Mouse (Mus musculus) midbrain, embryonic 12.5 days (tissue): ENCODE data around the gene Suv39h2. TPM values are rescaled to one million over a fixed set of nuclear protein-coding genes. Genes with fewer than 3 reads are reported as not detected.
A peak's percentile ranks its signal among the peaks of the same experiment; 100 is the strongest.

Experiments
- ATAC-seq: fragments of 200-750 bp; cut with Nextera tagmentation; 2 replicates; pipeline ENCODE4 v1.8.0; 2017; ENCODE audit warnings: low read depth, moderate TSS enrichment, moderate library complexity; ENCODE audit not compliant: low FRiP score
- H3K27ac ChIP-seq: fragments of 300-500 bp; sonication (generic); replicated peaks from 2 replicates; pipeline ENCODE4 v1.5.1; 2016; ENCODE audit warnings: mild to moderate bottlenecking
- H3K27me3 ChIP-seq: fragments of 300-500 bp; sonication (generic); 2 replicates; pipeline ENCODE4 v1.6.1; 2016; ENCODE audit warnings: mild to moderate bottlenecking
- H3K36me3 ChIP-seq: fragments of 300-500 bp; sonication (generic); 2 replicates; pipeline ENCODE4 v1.6.1; 2016
- H3K4me1 ChIP-seq: fragments of 300-500 bp; sonication (generic); 2 replicates; pipeline ENCODE4 v1.6.1; 2016
- H3K4me2 ChIP-seq: fragments of 300-500 bp; sonication (generic); replicated peaks from 2 replicates; pipeline ENCODE4 v1.6.1; 2016; ENCODE audit warnings: mild to moderate bottlenecking, moderate library complexity
- H3K4me3 ChIP-seq: fragments of 300-500 bp; sonication (generic); 2 replicates; pipeline ENCODE4 v1.5.1; 2016; ENCODE audit warnings: mild to moderate bottlenecking
- H3K9ac ChIP-seq: fragments of 300-500 bp; sonication (generic); replicated peaks from 2 replicates; pipeline ENCODE4 v1.6.1; 2016; ENCODE audit warnings: mild to moderate bottlenecking, moderate library complexity
- H3K9me3 ChIP-seq: fragments of 300-500 bp; sonication (generic); 2 replicates; pipeline ENCODE4 v1.6.1; 2016; ENCODE audit warnings: mild to moderate bottlenecking
- WGBS: fragments of 180-500 bp; shearing (Covaris S2); methylation state at CpG from one replicate; pipeline ENCODE4 v1.1.7; 2016; 5-methylcytosine and 5-hydroxymethylcytosine counted together
- polyA plus RNA-seq: library from polyadenylated mRNA; unstranded; fragments of >200 nt; fragmentation: Nextera tagmentation; extraction: Ambion mirVana; gene quantifications from 2 replicates; pipeline ENCODE4 v1.2.1, GENCODE M21; 2016

Gene Suv39h2
- polyA plus RNA-seq, 1 experiment from 2014 or later: 31.7 TPM

GRCm38 (mm10) chr2:3418883-3419431 lies 55.9 kb downstream of the Suv39h2 start:
- Histone ChIP-seq H3K36me3 (no peaks in the 10 kb centered on the region), H3K9me3 (no peaks in the 10 kb centered on the region), H3K4me1 (peaks cover 12% of the 10 kb centered on the region), H3K27ac (no peak overlapping the region), H3K9ac (no peak overlapping the region; the same call in 1 of the 2 replicates), H3K27me3 (peaks cover 24% of the 10 kb centered on the region), H3K4me3 (peak overlapping the region; percentile 46), H3K4me2 (peak overlapping the region; percentile 63)
- WGBS: 2% methylated on average over 38 of the region's 38 CpGs
- peak; percentile 94 for ATAC-seq

- peaks cover 8% of the 10 kb centered on the region for H3K4me1 ChIP-seq
- H3K9ac ChIP-seq: no peak overlapping the region
- H3K4me3 ChIP-seq: no peak overlapping the region
- no peak overlapping the region for H3K27ac ChIP-seq
- no peaks in the 10 kb centered on the region for H3K9me3 ChIP-seq
- no peak overlapping the region for H3K4me2 ChIP-seq
- H3K36me3 ChIP-seq: no peaks in the 10 kb centered on the region
- peaks cover 24% of the 10 kb centered on the region for H3K27me3 ChIP-seq
- 69% methylated on average over 1 of the region's 1 CpGs for WGBS
- ATAC-seq: no peak
Measured at GRCm38 (mm10) chr2:3415676-3416075, 59.2 kb downstream of the Suv39h2 start.

- no peaks in the 10 kb centered on the region for H3K4me1 ChIP-seq
- 40% methylated on average over 4 of the region's 4 CpGs for WGBS
- ATAC-seq: no peak
- no peaks in the 10 kb centered on the region for H3K9me3 ChIP-seq
- peaks cover 24% of the 10 kb centered on the region for H3K27me3 ChIP-seq
- H3K36me3 ChIP-seq: no peaks in the 10 kb centered on the region
- no peak overlapping the region for H3K27ac ChIP-seq
- H3K4me3 ChIP-seq: no peak overlapping the region
- no peak overlapping the region for H3K9ac ChIP-seq
- no peak overlapping the region for H3K4me2 ChIP-seq
Measured at GRCm38 (mm10) chr2:3414241-3414640, 60.6 kb downstream of the Suv39h2 start.

- no peak overlapping the region for H3K27ac ChIP-seq
- WGBS: 82% methylated on average over 7 of the region's 7 CpGs
- H3K4me1 ChIP-seq: no peaks in the 10 kb centered on the region
- no peaks in the 10 kb centered on the region for H3K36me3 ChIP-seq
- no peaks in the 10 kb centered on the region for H3K27me3 ChIP-seq
- no peak overlapping the region for H3K9ac ChIP-seq
- ATAC-seq: no peak
- no peak overlapping the region for H3K4me3 ChIP-seq
- no peaks in the 10 kb centered on the region for H3K9me3 ChIP-seq
- H3K4me2 ChIP-seq: no peak overlapping the region
Measured at GRCm38 (mm10) chr2:3407756-3408155, 67.1 kb downstream of the Suv39h2 start.

- Histone ChIP-seq H3K9ac (no peak overlapping the region), H3K36me3 (no peaks in the 10 kb centered on the region), H3K9me3 (no peaks in the 10 kb centered on the region), H3K4me2 (no peak overlapping the region), H3K4me1 (no peaks in the 10 kb centered on the region), H3K27ac (no peak overlapping the region), H3K27me3 (no peaks in the 10 kb centered on the region), H3K4me3 (no peak overlapping the region)
- 88% methylated on average over 4 of the region's 4 CpGs for WGBS
- no peak for ATAC-seq
Measured at GRCm38 (mm10) chr2:3405981-3406380, 68.8 kb downstream of the Suv39h2 start.

Other genes with a start within 250 kb of the Suv39h2 start
- 67.1 and 69.2 TPM in 2 replicates for gene Nmt2, start 190.8 kb downstream of the Suv39h2 start, polyA plus RNA-seq
- gene Rpp38, start 142.4 kb downstream of the Suv39h2 start, polyA plus RNA-seq: 15.8 and 16.1 TPM in 2 replicates
- not detected in 2 replicates for gene Acbd7, start 138.9 kb downstream of the Suv39h2 start, polyA plus RNA-seq
- gene Olah, start 77.8 kb downstream of the Suv39h2 start, polyA plus RNA-seq: not detected in 2 replicates
- gene Meig1, start 52.4 kb downstream of the Suv39h2 start, polyA plus RNA-seq: 1.3 TPM in 1 of 2 replicates, not detected in the other
- gene Dclre1c, start 50.9 kb downstream of the Suv39h2 start, polyA plus RNA-seq: 9.4 and 9.9 TPM in 2 replicates
- 10.4 and 11.5 TPM in 2 replicates for gene Gm45902, start 37.8 kb upstream of the Suv39h2 start, polyA plus RNA-seq
- 91.8 and 95.9 TPM in 2 replicates for gene Hspa14, start 37.8 kb upstream of the Suv39h2 start, polyA plus RNA-seq
- 0.08 and 0.15 TPM in 2 replicates for gene Cdnf, start 38.0 kb upstream of the Suv39h2 start, polyA plus RNA-seq
- gene Fam107b, start 95.5 kb upstream of the Suv39h2 start, polyA plus RNA-seq: 44.6 and 49.9 TPM in 2 replicates